Mouse (Mus musculus) gastrocnemius, postnatal 25 days (tissue): Measurements from ENCODE around the gene Ttc21a. TPM values are rescaled to one million over a fixed set of nuclear protein-coding genes. Genes with fewer than 3 reads are reported as not detected.

ENCODE experiments used
- DNase-seq: peaks from one replicate; pipeline ENCODE4 v3.0.0; 2022
- long read RNA-seq, 2 experiments: library from polyadenylated mRNA; stranded (forward); transcript quantifications; one replicate each; pipeline ENCODE4 v2.0.0; 2021
- total RNA-seq, 2 experiments: library from RNA; stranded (reverse); gene quantifications; 1 replicate in 1 of 2; 2 replicates in 1 of 2; pipeline ENCODE4 v1.2.3; 2021

Gene Ttc21a
- not detected for total RNA-seq
- long read RNA-seq, experiment 1, result 0 reads
- long read RNA-seq, experiment 2, result 0 reads

- peak; percentile 91 for DNase-seq
These were observed at the start of gene Ttc21a, which contains the start of gene Gorasp1 for GRCm38 (mm10) chr9:119937005-119937773. Ttc21a (plus strand) TSS chr9:119937606. Gorasp1 (minus strand) TSS chr9:119937565.

GRCm38 (mm10) chr9:119888843-119889246 is 48.6 kb upstream of the Ttc21a start:
- no peak for DNase-seq

GRCm38 (mm10) chr9:119889446-119889845 is 48.0 kb upstream of the Ttc21a start:
- no peak for DNase-seq

- DNase-seq, result no peak
These were observed 46.7 kb upstream of the Ttc21a start for GRCm38 (mm10) chr9:119890692-119891091.

- no peak for DNase-seq
These were observed 43.5 kb upstream of the Ttc21a start for GRCm38 (mm10) chr9:119893881-119894280.

- DNase-seq, result peak; percentile 94
These were observed 42.9 kb upstream of the Ttc21a start, which contains the start of gene Wdr48 for GRCm38 (mm10) chr9:119894339-119895009. Wdr48 (plus strand) TSS chr9:119894878.

- DNase-seq, result peak; percentile 48
These were observed 42.2 kb upstream of the Ttc21a start for GRCm38 (mm10) chr9:119895040-119895721.

- no peak for DNase-seq
These were observed 38.0 kb upstream of the Ttc21a start for GRCm38 (mm10) chr9:119899446-119899845.

GRCm38 (mm10) chr9:119902410-119903151 is 34.8 kb upstream of the Ttc21a start:
- DNase-seq, result no peak

GRCm38 (mm10) chr9:119908708-119909107 is 28.7 kb upstream of the Ttc21a start:
- DNase-seq, result no peak

GRCm38 (mm10) chr9:119909931-119910330 is 27.5 kb upstream of the Ttc21a start:
- no peak for DNase-seq

GRCm38 (mm10) chr9:119913087-119913838 is 24.1 kb upstream of the Ttc21a start:
- no peak for DNase-seq

GRCm38 (mm10) chr9:119919858-119920257 is 17.5 kb upstream of the Ttc21a start:
- DNase-seq, result no peak

- DNase-seq, result no peak
These were observed 13.9 kb upstream of the Ttc21a start for GRCm38 (mm10) chr9:119923462-119923861.

GRCm38 (mm10) chr9:119925120-119925657 is 12.2 kb upstream of the Ttc21a start:
- DNase-seq, result no peak

GRCm38 (mm10) chr9:119925729-119926128 is 11.7 kb upstream of the Ttc21a start:
- no peak for DNase-seq

- no peak for DNase-seq
These were observed 10.9 kb upstream of the Ttc21a start for GRCm38 (mm10) chr9:119926497-119926896.

- DNase-seq, result no peak
These were observed 5.0 kb upstream of the Ttc21a start for GRCm38 (mm10) chr9:119932358-119932757.

GRCm38 (mm10) chr9:119933675-119934074 is 3.7 kb upstream of the Ttc21a start:
- no peak for DNase-seq

GRCm38 (mm10) chr9:119938496-119938895 is 1.1 kb downstream of the Ttc21a start:
- DNase-seq, result no peak

GRCm38 (mm10) chr9:119939646-119940045 is 2.2 kb downstream of the Ttc21a start:
- DNase-seq, result no peak
